Mouse (Mus musculus): ENCODE measurements around the gene Fam196b.

GRCm38 (mm10) chr11:34467056-34467455 is 152.4 kb downstream of the Fam196b start:
- TF ChIP-seq ETS1 (conservative IDR thresholded peaks at IDR 0.05; ENCODE audit: low read depth, low read length) (no peak), TCF12 (IDR thresholded peaks at IDR 0.05; ENCODE audit: low read depth, low read length) (no peak), MEF2A (IDR thresholded peaks at IDR 0.05; ENCODE audit: borderline replicate concordance, low read depth, low read length) (no peak)
